In genomic region chr11:95219111-95219510, GRCm38 (mm10) we compare ENCODE assay signal across 13 mouse cellular contexts. TPM values are rescaled to one million over a fixed set of nuclear protein-coding genes. Genes with fewer than 3 reads are reported as not detected.
"Had no signal": no experiment of that assay in that cellular context is flagged by ENCODE, and none has a peak within 500 bp of the region (broad histone marks: within the 10 kb centered on the region; RNA-seq: fewer than 3 reads in every experiment).

No protein-coding gene starts in this region.

- H3K4me3 ChIP-seq: limb, embryonic 10.5 days; liver, embryonic 12.5 days; lung, embryonic 15.5 days; megakaryocyte, embryonic 14.5 days; neural tube, embryonic 12.5 days had no signal

- H3K27ac ChIP-seq: limb, embryonic 10.5 days; liver, embryonic 12.5 days; lung, embryonic 15.5 days; macrophage; neural tube, embryonic 12.5 days; stomach, postnatal 0 days had no signal

- DNase-seq: kidney, postnatal 25 days; lung, postnatal 14 days; midbrain, embryonic 14.5 days; thymus, postnatal 4 days had no signal

RNA-seq across cellular contexts. Expression of gene Tac4, which starts 42.2 kb away (rescaled TPM):
- total RNA-seq: monocyte, adult 5-6 weeks; neutrophil, adult 5-6 weeks had no signal
